Mouse (Mus musculus) E14TG2a.4 (cell line): ENCODE measurements around the gene Six4.
"Not testable (repeated sequence)": the region's sequence is repeated elsewhere in the genome, so short reads cannot be mapped to it uniquely, and the experiment has no call there.

Experiments
- H3K27me3 ChIP-seq: 2 replicates; pipeline ENCODE4 v1.6.1; 2014; ENCODE audit warnings: low read length, control low read depth; ENCODE audit not compliant: insufficient read depth
- H3K36me3 ChIP-seq: 2 replicates; pipeline ENCODE4 v1.6.1; 2014; ENCODE audit warnings: low read length, control low read depth; ENCODE audit not compliant: insufficient read depth
- H3K4me1 ChIP-seq: replicated peaks from 2 replicates; pipeline ENCODE4 v1.6.1; 2014; ENCODE audit warnings: low read depth, low read length, control low read depth
- H3K4me3 ChIP-seq: replicated peaks from 2 replicates; pipeline ENCODE4 v1.5.1; 2014; ENCODE audit warnings: mild to moderate bottlenecking, low read length
- H3K9me3 ChIP-seq: 2 replicates; pipeline ENCODE4 v1.6.1; 2014; ENCODE audit warnings: low read length, control low read depth
- CTCF ChIP-seq: conservative IDR thresholded peaks from 2 replicates; pipeline ENCODE4 v1.5.1; 2014; ENCODE audit warnings: low read length
- NANOG ChIP-seq: IDR thresholded peaks from 2 replicates; pipeline ENCODE4 v1.6.1; 2014; ENCODE audit warnings: borderline replicate concordance, low read length, mixed read lengths
- POU5F1 ChIP-seq: IDR thresholded peaks from 2 replicates; pipeline ENCODE4 v1.6.1; 2014; ENCODE audit warnings: low read length, borderline replicate concordance

Six4 gene

DNA sequence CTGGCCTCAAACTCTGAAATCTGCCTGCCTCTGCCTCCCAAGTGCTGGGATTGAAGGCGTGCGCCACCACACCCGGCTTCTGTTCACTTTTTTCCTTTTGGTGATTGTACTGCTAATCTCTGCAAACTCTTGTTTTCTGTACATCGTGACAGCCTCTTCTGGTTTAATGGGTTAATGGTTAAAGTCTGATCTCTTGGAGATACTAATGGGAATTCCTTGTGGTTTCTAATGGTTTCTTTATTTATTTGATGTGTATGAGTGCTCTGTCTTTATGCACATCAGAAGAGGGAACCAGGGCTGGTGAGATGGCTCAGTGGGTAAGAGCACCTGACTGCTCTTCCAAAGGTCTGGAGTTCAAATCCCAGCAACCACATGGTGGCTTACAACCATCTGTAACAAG, 31.4 kb downstream of the Six4 start:
- peak; percentile 76 for TF ChIP-seq NANOG
- not testable (repeated sequence) for H3K4me3 ChIP-seq, H3K36me3 ChIP-seq, H3K27me3 ChIP-seq, H3K9me3 ChIP-seq
- H3K4me1 ChIP-seq, result peaks cover 48% of the 10 kb centered on the region

DNA sequence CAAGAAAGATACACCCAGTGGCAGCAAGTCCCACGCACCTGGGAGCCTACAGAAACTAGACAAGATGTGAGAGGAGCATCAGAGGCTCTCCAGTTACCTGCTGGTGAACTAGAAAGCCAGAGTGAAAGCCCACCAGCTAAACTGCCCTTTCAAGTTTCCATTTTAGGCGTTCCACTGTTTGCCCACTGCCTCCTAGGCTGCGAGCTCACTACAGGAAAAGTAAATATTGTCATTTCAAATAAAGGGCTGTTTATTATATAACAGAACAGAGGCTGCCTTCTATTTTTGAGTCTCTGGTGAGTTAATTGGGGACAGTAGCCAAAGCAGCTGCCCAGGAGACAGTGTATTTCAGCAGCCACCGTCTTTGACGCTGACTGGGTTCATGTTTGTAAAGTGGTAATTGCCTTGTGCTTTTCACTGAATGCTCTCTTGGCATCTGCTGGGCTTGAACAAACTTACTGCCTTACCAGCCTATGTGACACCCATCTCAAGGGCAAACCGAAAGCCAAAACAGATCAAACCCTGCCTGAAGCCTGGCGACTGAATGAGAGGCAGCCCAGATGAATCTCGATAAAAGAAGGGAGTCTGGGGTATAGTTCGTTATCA, 52.3 kb downstream of the Six4 start:
- H3K4me1 ChIP-seq, result peaks cover 28% of the 10 kb centered on the region
- H3K4me3 ChIP-seq, result no peak overlapping the region
- no peaks in the 10 kb centered on the region for H3K27me3 ChIP-seq
- TF ChIP-seq CTCF (no peak), POU5F1 (no peak), NANOG (no peak)
- no peaks in the 10 kb centered on the region for H3K9me3 ChIP-seq
- no peaks in the 10 kb centered on the region for H3K36me3 ChIP-seq

GRCm38 (mm10) chr12:73057492-73057891, 55.8 kb downstream of the Six4 start:
- Histone ChIP-seq H3K36me3 (no peaks in the 10 kb centered on the region), H3K4me3 (no peak overlapping the region), H3K9me3 (peaks cover 6% of the 10 kb centered on the region; the same call in 1 of the 2 replicates), H3K4me1 (peaks cover 33% of the 10 kb centered on the region), H3K27me3 (peaks cover 7% of the 10 kb centered on the region)
- TF ChIP-seq CTCF (no peak), POU5F1 (no peak), NANOG (no peak)

DNA sequence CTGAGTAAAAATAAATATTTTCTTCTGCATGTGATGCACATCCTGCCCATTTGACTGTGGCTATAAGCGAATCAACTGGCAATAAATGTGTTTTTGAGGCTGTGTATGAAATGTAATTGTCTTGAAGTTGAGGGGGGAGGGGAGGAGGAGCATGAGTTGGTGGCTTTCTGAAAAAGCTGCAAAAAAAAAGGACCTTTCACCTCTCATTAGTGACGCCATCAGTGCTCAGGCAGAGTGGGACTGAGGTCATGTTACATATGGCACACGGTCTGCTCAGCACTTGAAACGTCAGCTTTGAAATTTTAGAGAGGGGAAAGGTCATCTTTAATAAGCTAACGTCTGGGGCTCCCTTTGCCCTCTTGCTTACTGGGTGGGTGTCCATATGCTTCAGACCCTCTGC, 57.8 kb downstream of the Six4 start:
- peaks cover 6% of the 10 kb centered on the region; the same call in 1 of the 2 replicates for H3K9me3 ChIP-seq
- peaks cover 44% of the 10 kb centered on the region for H3K4me1 ChIP-seq
- H3K4me3 ChIP-seq, result no peak overlapping the region
- TF ChIP-seq CTCF (no peak), POU5F1 (no peak), NANOG (no peak)
- H3K27me3 ChIP-seq, result peaks cover 27% of the 10 kb centered on the region
- no peaks in the 10 kb centered on the region for H3K36me3 ChIP-seq

- Histone ChIP-seq H3K36me3 (no peaks in the 10 kb centered on the region), H3K4me3 (peak overlapping the region; percentile 83), H3K27me3 (peaks cover 34% of the 10 kb centered on the region), H3K4me1 (peaks cover 52% of the 10 kb centered on the region), H3K9me3 (peaks cover 6% of the 10 kb centered on the region; the same call in 1 of the 2 replicates)
- TF ChIP-seq NANOG (no peak), POU5F1 (no peak), CTCF (no peak)
These were observed 58.6 kb downstream of the Six4 start for GRCm38 (mm10) chr12:73054576-73055185.

- Histone ChIP-seq H3K36me3 (no peaks in the 10 kb centered on the region), H3K27me3 (peaks cover 40% of the 10 kb centered on the region), H3K4me1 (peaks cover 53% of the 10 kb centered on the region), H3K4me3 (peak within 1 kb of the TSS; percentile 83), H3K9me3 (peaks cover 6% of the 10 kb centered on the region; the same call in 1 of the 2 replicates)
- no peak for TF ChIP-seq NANOG
- no peak for TF ChIP-seq POU5F1
- no peak for TF ChIP-seq CTCF
These were observed 59.5 kb downstream of the Six4 start, which contains the start of gene Six1 for GRCm38 (mm10) chr12:73053668-73054241. Gene Six1, minus strand, starts transcription at chr12:73053887.

GRCm38 (mm10) chr12:73052651-73053591, 60.3 kb downstream of the Six4 start:
- peaks cover 6% of the 10 kb centered on the region; the same call in 1 of the 2 replicates for H3K9me3 ChIP-seq
- H3K4me1 ChIP-seq, result peaks cover 53% of the 10 kb centered on the region
- H3K36me3 ChIP-seq, result no peaks in the 10 kb centered on the region
- H3K27me3 ChIP-seq, result peaks cover 49% of the 10 kb centered on the region
- H3K4me3 ChIP-seq, result peak overlapping the region; percentile 83
- TF ChIP-seq CTCF (no peak), NANOG (no peak), POU5F1 (no peak)
